Mouse (Mus musculus): ENCODE results near the gene Cdr2l. TPM values are rescaled to one million over a fixed set of nuclear protein-coding genes. Genes with fewer than 3 reads are reported as not detected.

Cdr2l gene
- polyA plus RNA-seq, 1 experiment: 4.0 TPM

- no peak for DNase-seq (ENCODE audit: low read depth, low spot score)
- whole genome bisulfite sequencing: 30% methylated on average over 31 of the region's 31 CpGs
Observed at GRCm38 (mm10) chr11:115435596-115436337, 54.1 kb downstream of the Cdr2l start.

DNA sequence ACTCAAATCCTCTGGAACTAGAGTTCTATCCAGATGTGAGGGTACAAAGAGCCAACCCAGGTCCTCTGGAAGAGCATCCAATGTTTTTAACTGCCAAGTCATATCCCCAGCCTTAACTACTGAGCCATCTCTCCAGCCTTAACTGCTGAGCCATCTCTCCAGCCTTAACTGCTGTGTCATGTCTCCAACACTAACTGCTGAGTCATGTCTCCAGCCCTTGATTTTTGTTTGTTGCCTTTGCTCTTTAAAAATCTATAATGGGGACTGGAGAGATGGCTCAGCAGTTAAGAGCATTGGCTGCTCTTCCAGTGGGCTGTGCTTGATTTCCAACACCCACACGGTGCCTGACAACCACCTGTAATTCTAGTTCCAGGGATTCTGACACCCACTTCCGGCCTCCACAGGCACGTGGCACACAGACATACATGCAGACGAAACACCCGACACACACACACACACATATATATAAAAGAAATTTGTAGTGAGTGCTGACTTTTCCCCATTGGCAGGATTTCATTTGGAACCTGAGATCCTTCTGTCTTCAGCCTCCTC is 55.9 kb downstream of the Cdr2l start:
- WGBS: 74% methylated on average over 5 of the region's 5 CpGs

GRCm38 (mm10) chr11:115439326-115439725 is 57.6 kb downstream of the Cdr2l start:
- DNase-seq (ENCODE audit: low read depth, low spot score): no peak
- 83% methylated on average over 3 of the region's 3 CpGs for WGBS

More for the DNA sequence above, 55.9 kb downstream of the Cdr2l start:
- DNase-seq (ENCODE audit: low read depth, low spot score): no peak

GRCm38 (mm10) chr11:115439906-115440595 is 58.3 kb downstream of the Cdr2l start, which contains the start of gene Trim80:
TSS of gene Trim80 (plus strand) at chr11:115440545.
- DNase-seq (ENCODE audit: low read depth, low spot score): no peak
- WGBS: 93% methylated on average over 9 of the region's 9 CpGs

DNA sequence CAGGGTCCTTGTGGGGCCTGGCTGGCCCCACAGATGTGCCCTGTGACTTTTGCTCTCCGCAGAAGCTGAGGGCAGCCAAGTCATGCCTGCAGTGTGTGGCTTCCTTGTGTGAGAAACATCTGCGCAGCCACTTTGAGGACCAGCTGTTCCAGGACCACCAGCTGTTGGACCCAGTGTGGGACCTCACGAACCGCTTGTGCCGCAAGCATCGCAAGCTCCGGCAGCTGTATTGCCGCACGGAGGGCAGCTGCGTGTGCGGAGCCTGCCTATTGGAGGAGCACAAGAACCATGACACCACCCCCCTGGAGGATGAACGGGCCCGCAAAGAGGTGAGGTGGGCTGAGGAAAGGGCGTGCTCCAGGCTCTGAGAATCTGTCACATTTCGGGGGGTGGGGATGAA is 59.7 kb downstream of the Cdr2l start:
- WGBS: 76% methylated on average over 15 of the region's 15 CpGs
- no peak for DNase-seq (ENCODE audit: low read depth, low spot score)

Other genes with a start within 250 kb of the Cdr2l start
- gene Cd300lf, start 247.9 kb upstream of the Cdr2l start, polyA plus RNA-seq (2012; rRNA removed): 4.8 and 6.3 TPM in 2 replicates
- 492 and 733 TPM in 2 replicates for gene Slc9a3r1, start 218.6 kb upstream of the Cdr2l start, polyA plus RNA-seq (2012; rRNA removed)
- gene Tmem104, start 194.4 kb upstream of the Cdr2l start, polyA plus RNA-seq (2012; rRNA removed): 7.9 and 10.1 TPM in 2 replicates
- gene Nat9, start 194.1 kb upstream of the Cdr2l start, polyA plus RNA-seq (2012; rRNA removed): 25.3 and 25.4 TPM in 2 replicates
- 0.04 TPM in 2 replicates for gene Grin2c, start 114.7 kb upstream of the Cdr2l start, polyA plus RNA-seq (2012; rRNA removed)
- 10.0 and 11.8 TPM in 2 replicates for gene Fdxr, start 104.9 kb upstream of the Cdr2l start, polyA plus RNA-seq (2012; rRNA removed)
- 0.51 and 0.53 TPM in 2 replicates for gene Fads6, start 84.3 kb upstream of the Cdr2l start, polyA plus RNA-seq (2012; rRNA removed)
- gene Otop2, start 74.8 kb upstream of the Cdr2l start, polyA plus RNA-seq (2012; rRNA removed): 0.05 and 0.63 TPM in 2 replicates
- gene Ush1g, start 59.9 kb upstream of the Cdr2l start, polyA plus RNA-seq (2012; rRNA removed): 0.02 and 0.11 TPM in 2 replicates
- gene Otop3, start 47.2 kb upstream of the Cdr2l start, polyA plus RNA-seq (2012; rRNA removed): 0.06 and 0.12 TPM in 2 replicates
- gene Hid1, start 14.2 kb upstream of the Cdr2l start, polyA plus RNA-seq (2012; rRNA removed): 25.7 and 34.6 TPM in 2 replicates
- gene Mrpl58, start 21.8 kb downstream of the Cdr2l start, polyA plus RNA-seq (2012; rRNA removed): 77.6 and 92.0 TPM in 2 replicates
- 177 and 188 TPM in 2 replicates for gene Atp5h, start 38.0 kb downstream of the Cdr2l start, polyA plus RNA-seq (2012; rRNA removed)
- gene Kctd2, start 38.2 kb downstream of the Cdr2l start, polyA plus RNA-seq (2012; rRNA removed): 24.2 and 29.0 TPM in 2 replicates
- 0.86 and 1.9 TPM in 2 replicates for gene Trim80, start 58.6 kb downstream of the Cdr2l start, polyA plus RNA-seq (2012; rRNA removed)
- gene Slc16a5, start 80.6 kb downstream of the Cdr2l start, polyA plus RNA-seq (2012; rRNA removed): 74.5 and 172 TPM in 2 replicates
- 8.0 and 9.7 TPM in 2 replicates for gene Armc7, start 93.8 kb downstream of the Cdr2l start, polyA plus RNA-seq (2012; rRNA removed)
- gene Nt5c, start 109.9 kb downstream of the Cdr2l start, polyA plus RNA-seq (2012; rRNA removed): 144 and 157 TPM in 2 replicates
- 503 and 505 TPM in 2 replicates for gene Jpt1, start 132.5 kb downstream of the Cdr2l start, polyA plus RNA-seq (2012; rRNA removed)
- gene Sumo2, start 154.4 kb downstream of the Cdr2l start, polyA plus RNA-seq (2012; rRNA removed): 45.3 and 50.3 TPM in 2 replicates
- gene Nup85, start 182.5 kb downstream of the Cdr2l start, polyA plus RNA-seq (2012; rRNA removed): 53.3 and 56.6 TPM in 2 replicates
- gene Mrps7, start 222.0 kb downstream of the Cdr2l start, polyA plus RNA-seq (2012; rRNA removed): 31.4 and 33.2 TPM in 2 replicates
- 16.2 and 20.9 TPM in 2 replicates for gene Gga3, start 222.1 kb downstream of the Cdr2l start, polyA plus RNA-seq (2012; rRNA removed)
- gene Mif4gd, start 231.1 kb downstream of the Cdr2l start, polyA plus RNA-seq (2012; rRNA removed): 112 and 114 TPM in 2 replicates
- 30.4 and 36.8 TPM in 2 replicates for gene Slc25a19, start 246.4 kb downstream of the Cdr2l start, polyA plus RNA-seq (2012; rRNA removed)

All from large intestine, adult 2 months (tissue).